Mouse (Mus musculus) hindbrain, postnatal 0 days (tissue): ENCODE data around the gene Iars2. TPM values are rescaled to one million over a fixed set of nuclear protein-coding genes. Genes with fewer than 3 reads are reported as not detected.
A peak's percentile ranks its signal among the peaks of the same experiment; 100 is the strongest.

Source experiments
- ATAC-seq: fragments of 200-750 bp; cut with Nextera tagmentation; 2 replicates; pipeline ENCODE4 v1.8.0; 2017; ENCODE audit warnings: mild to moderate bottlenecking, moderate TSS enrichment, moderate library complexity
- DNase-seq: peaks from one replicate; pipeline ENCODE4 v3.0.0-alpha.2; 2015; ENCODE audit warnings: low spot score
- H3K27ac ChIP-seq: fragments of 300-500 bp; sonication (generic); 2 replicates; pipeline ENCODE4 v1.5.1; 2014; ENCODE audit warnings: mild to moderate bottlenecking
- H3K27me3 ChIP-seq: fragments of 300-500 bp; sonication (generic); 2 replicates; pipeline ENCODE4 v1.6.1; 2014; ENCODE audit warnings: low read length, mixed read lengths; ENCODE audit not compliant: insufficient read depth
- H3K36me3 ChIP-seq: fragments of 300-500 bp; sonication (generic); 2 replicates; pipeline ENCODE4 v1.6.1; 2014; ENCODE audit warnings: low read length, mixed read lengths; ENCODE audit not compliant: insufficient read depth
- H3K4me1 ChIP-seq: fragments of 300-500 bp; sonication (generic); 2 replicates; pipeline ENCODE4 v1.6.1; 2014; ENCODE audit warnings: antibody characterized with exemption, low read length, mixed read lengths; ENCODE audit not compliant: insufficient read depth
- H3K4me2 ChIP-seq: fragments of 300-500 bp; sonication (generic); 2 replicates; pipeline ENCODE4 v1.6.1; 2014; ENCODE audit warnings: low read depth, mild to moderate bottlenecking, low read length, moderate library complexity, mixed read lengths
- H3K4me3 ChIP-seq: fragments of 300-500 bp; sonication (generic); 2 replicates; pipeline ENCODE4 v1.5.1; 2014; ENCODE audit warnings: low read length
- H3K9ac ChIP-seq: fragments of 300-500 bp; sonication (generic); replicated peaks from 2 replicates; pipeline ENCODE4 v1.6.1; 2014; ENCODE audit warnings: mild to moderate bottlenecking, low read length, moderate library complexity, mixed read lengths
- H3K9me3 ChIP-seq: fragments of 300-500 bp; sonication (generic); 2 replicates; pipeline ENCODE4 v1.6.1; 2016; ENCODE audit warnings: low read length, mixed read lengths
- CTCF ChIP-seq: IDR thresholded peaks from 2 replicates; pipeline ENCODE4 v1.5.1; 2016; ENCODE audit warnings: antibody characterized with exemption, control low read depth, low read depth
- WGBS: fragments of 180-500 bp; shearing (Covaris S2); extraction: QIAGEN DNeasy Blood & Tissue Kit; methylation state at CpG from one replicate; pipeline ENCODE4 v1.1.7; 2014; 5-methylcytosine and 5-hydroxymethylcytosine counted together
- polyA plus RNA-seq: library from polyadenylated mRNA; unstranded; fragments of >200 nt; fragmentation: Nextera tagmentation; extraction: Ambion mirVana; gene quantifications from 2 replicates; pipeline ENCODE4 v1.2.1, GENCODE M21; 2015
- total RNA-seq: library from RNA; depleted of rRNA; stranded (reverse); fragments of >200 nt; gene quantifications from 2 replicates; pipeline ENCODE4 v1.2.3, GENCODE M21; 2014

The Iars2 gene
- total and polyA plus RNA-seq, 2 experiments from 2014 or later, result 18.8 to 39.0 TPM

DNA sequence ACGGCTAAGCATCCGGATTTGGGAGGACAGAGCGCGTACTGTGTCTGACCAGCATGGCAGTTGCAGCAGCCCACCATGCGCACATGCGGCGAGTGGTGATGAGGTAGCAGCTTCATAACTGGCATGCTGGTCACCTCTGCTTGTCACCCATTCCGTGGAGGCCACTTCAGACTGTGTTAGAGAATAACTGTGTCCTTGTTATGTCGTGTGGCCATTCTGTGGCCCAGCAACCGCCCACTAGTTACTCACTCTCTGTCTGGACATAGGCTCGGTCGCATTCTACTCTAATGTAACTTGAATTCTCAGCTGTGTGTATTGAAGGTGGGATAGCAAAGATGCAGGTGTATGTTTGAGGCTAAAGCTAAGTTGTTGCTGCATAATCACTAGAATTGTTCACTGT, 73.9 kb downstream of the Iars2 start:
- no peak for TF ChIP-seq CTCF
- Histone ChIP-seq H3K27me3 (no peaks in the 10 kb centered on the region), H3K4me2 (no peak overlapping the region), H3K27ac (no peak overlapping the region), H3K4me3 (no peak overlapping the region), H3K9ac (no peak overlapping the region), H3K36me3 (peaks cover 46% of the 10 kb centered on the region; the same call in 1 of the 2 replicates), H3K4me1 (no peaks in the 10 kb centered on the region), H3K9me3 (no peaks in the 10 kb centered on the region)
- ATAC-seq, result no peak
- 89% methylated on average over 12 of the region's 12 CpGs for WGBS
- no peak for DNase-seq

- peak overlapping the region; percentile 17; the same call in 1 of the 2 replicates for H3K27ac ChIP-seq
- peak; percentile 76 for DNase-seq
- H3K36me3 ChIP-seq, result peaks cover 40% of the 10 kb centered on the region
- H3K4me2 ChIP-seq, result no peak overlapping the region
- no peak overlapping the region for H3K9ac ChIP-seq
- H3K9me3 ChIP-seq, result no peaks in the 10 kb centered on the region
- H3K4me1 ChIP-seq, result no peaks in the 10 kb centered on the region
- no peaks in the 10 kb centered on the region for H3K27me3 ChIP-seq
- ATAC-seq, result peak; percentile 59; the same call in 1 of the 2 replicates
- H3K4me3 ChIP-seq, result no peak overlapping the region
- WGBS, result 36% methylated on average over 12 of the region's 12 CpGs
- no peak for TF ChIP-seq CTCF
Measured at GRCm38 (mm10) chr1:185253140-185253892, 75.9 kb downstream of the Iars2 start.

DNA sequence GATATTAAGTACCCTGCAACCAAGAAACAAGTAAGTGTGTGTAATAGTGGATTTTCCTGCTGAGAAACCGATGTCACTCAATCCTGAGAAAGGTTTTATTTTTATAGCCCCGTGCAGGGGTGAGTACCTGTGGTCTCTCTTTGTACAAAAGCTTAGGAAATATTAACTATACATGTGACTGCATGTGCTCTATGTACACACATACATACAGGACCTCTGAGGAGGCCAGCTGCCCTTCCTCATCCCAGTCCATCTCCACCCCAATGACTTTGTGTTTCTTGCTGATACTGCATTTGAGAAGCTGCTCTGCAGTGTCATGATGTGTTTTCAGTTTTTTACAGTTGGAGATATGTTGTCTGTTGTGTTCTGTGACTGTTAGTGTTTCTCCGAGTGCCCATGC, 76.8 kb downstream of the Iars2 start:
- H3K27me3 ChIP-seq, result no peaks in the 10 kb centered on the region
- H3K9me3 ChIP-seq, result no peaks in the 10 kb centered on the region
- 86% methylated on average over 3 of the region's 3 CpGs for WGBS
- no peak overlapping the region for H3K27ac ChIP-seq
- DNase-seq, result no peak
- H3K4me2 ChIP-seq, result no peak overlapping the region
- no peak for ATAC-seq
- TF ChIP-seq CTCF, result no peak
- H3K4me3 ChIP-seq, result no peak overlapping the region
- no peak overlapping the region for H3K9ac ChIP-seq
- no peaks in the 10 kb centered on the region for H3K4me1 ChIP-seq
- peaks cover 48% of the 10 kb centered on the region for H3K36me3 ChIP-seq

DNA sequence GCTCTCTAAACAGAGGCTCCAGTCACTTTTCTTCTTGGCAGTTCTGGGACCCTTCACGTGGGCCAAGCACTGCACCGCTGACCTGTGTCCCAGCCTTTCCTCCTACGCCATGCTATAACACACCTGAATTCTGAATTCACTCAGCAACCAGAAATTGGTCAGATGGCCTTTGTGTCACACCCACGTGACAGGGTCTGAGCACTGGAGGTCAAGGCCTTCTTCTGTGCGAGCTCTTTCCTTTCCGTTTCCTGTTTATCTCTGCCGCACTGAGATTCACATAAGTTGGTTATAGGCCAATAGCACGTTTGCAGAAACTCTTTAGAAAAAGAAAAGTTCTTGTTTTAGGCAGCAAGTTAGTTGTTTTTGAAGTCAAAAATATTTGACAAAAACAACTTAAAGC, 80.5 kb downstream of the Iars2 start:
- Histone ChIP-seq H3K4me1 (no peaks in the 10 kb centered on the region), H3K9me3 (no peaks in the 10 kb centered on the region), H3K4me3 (no peak overlapping the region), H3K9ac (no peak overlapping the region), H3K27ac (no peak overlapping the region), H3K36me3 (peaks cover 56% of the 10 kb centered on the region), H3K27me3 (no peaks in the 10 kb centered on the region), H3K4me2 (no peak overlapping the region)
- WGBS, result 88% methylated on average over 8 of the region's 8 CpGs
- ATAC-seq (no peak), DNase-seq (no peak)
- no peak for TF ChIP-seq CTCF

- DNase-seq, result no peak
- no peaks in the 10 kb centered on the region for H3K4me1 ChIP-seq
- H3K27me3 ChIP-seq, result no peaks in the 10 kb centered on the region
- H3K27ac ChIP-seq, result no peak overlapping the region
- ATAC-seq, result no peak
- H3K36me3 ChIP-seq, result peaks cover 54% of the 10 kb centered on the region
- H3K4me2 ChIP-seq, result no peak overlapping the region
- WGBS, result 92% methylated on average over 20 of the region's 20 CpGs
- no peak overlapping the region for H3K9ac ChIP-seq
- no peaks in the 10 kb centered on the region for H3K9me3 ChIP-seq
- TF ChIP-seq CTCF, result no peak
- H3K4me3 ChIP-seq, result no peak overlapping the region
Measured at GRCm38 (mm10) chr1:185247429-185248085, 81.6 kb downstream of the Iars2 start.

DNA sequence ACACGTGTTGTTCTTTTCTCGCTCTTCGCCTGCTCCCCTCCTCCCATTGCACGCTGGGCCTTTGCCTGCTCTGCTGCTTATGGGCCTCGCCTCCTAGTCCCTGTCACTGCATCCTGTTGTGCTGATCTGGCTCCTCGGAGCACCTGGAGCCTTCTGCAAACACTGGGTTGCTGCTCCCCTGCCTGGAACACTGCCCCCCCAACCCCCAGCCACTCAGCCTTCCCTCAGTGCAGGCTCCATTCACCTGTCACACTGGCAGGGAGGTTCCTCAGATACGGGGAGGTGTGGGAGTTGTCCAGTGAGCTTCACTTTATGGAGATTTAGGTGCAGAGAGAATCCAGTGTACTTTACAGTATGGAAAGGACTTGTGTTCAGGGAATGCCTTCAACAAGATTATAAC, 83.7 kb downstream of the Iars2 start:
- Histone ChIP-seq H3K27me3 (no peaks in the 10 kb centered on the region), H3K9ac (no peak overlapping the region), H3K4me3 (no peak overlapping the region), H3K4me1 (no peaks in the 10 kb centered on the region), H3K4me2 (no peak overlapping the region), H3K27ac (no peak overlapping the region), H3K9me3 (no peaks in the 10 kb centered on the region), H3K36me3 (peaks cover 50% of the 10 kb centered on the region)
- TF ChIP-seq CTCF, result no peak
- ATAC-seq, result no peak
- 85% methylated on average over 7 of the region's 7 CpGs for WGBS
- no peak for DNase-seq

DNA sequence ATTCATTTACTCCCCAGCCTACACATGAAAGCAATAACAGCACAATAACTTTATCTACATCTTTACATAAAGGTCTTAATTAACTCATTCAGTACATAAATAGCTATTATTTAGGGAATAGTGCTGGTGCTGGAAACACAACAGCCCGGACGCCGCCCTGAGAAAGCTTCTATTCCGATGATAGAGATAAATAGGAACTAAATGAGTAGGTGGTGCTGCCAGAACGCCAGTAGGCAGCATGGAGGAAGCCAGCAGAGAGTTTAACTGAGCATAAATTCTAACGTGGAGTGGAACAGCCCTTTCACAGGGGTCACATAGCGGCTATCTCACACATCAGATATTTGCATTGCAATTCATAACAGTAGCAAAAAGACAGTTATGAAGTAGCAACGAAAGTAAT, 86.2 kb downstream of the Iars2 start:
- TF ChIP-seq CTCF, result no peak
- WGBS, result 75% methylated on average over 8 of the region's 8 CpGs

More for the DNA sequence above, 86.2 kb downstream of the Iars2 start:
- Histone ChIP-seq H3K27me3 (no peaks in the 10 kb centered on the region), H3K36me3 (peaks cover 46% of the 10 kb centered on the region), H3K4me2 (no peak overlapping the region), H3K4me3 (no peak overlapping the region), H3K4me1 (no peaks in the 10 kb centered on the region), H3K9me3 (no peaks in the 10 kb centered on the region), H3K9ac (no peak overlapping the region), H3K27ac (no peak overlapping the region)
- ATAC-seq (no peak), DNase-seq (no peak)
